Mouse (Mus musculus) heart, embryonic 16.5 days (tissue): ENCODE measurements around the gene Npdc1. TPM values are rescaled to one million over a fixed set of nuclear protein-coding genes. Genes with fewer than 3 reads are reported as not detected.

Experiments
- ATAC-seq: fragments of 200-750 bp; cut with Nextera tagmentation; replicated peaks from 2 replicates; pipeline ENCODE4 v1.8.0; 2017; ENCODE audit warnings: moderate number of reproducible peaks; ENCODE audit not compliant: insufficient read depth, low FRiP score; ENCODE audit errors: extremely low read depth
- H3K27ac ChIP-seq: fragments of 300-500 bp; sonication (generic); 2 replicates; pipeline ENCODE4 v1.5.1; 2014; ENCODE audit warnings: mild to moderate bottlenecking, low read length, control low read depth, moderate library complexity
- H3K27me3 ChIP-seq: fragments of 300-500 bp; sonication (generic); 2 replicates; pipeline ENCODE4 v1.6.1; 2014; ENCODE audit warnings: low read length, mixed read lengths; ENCODE audit not compliant: control insufficient read depth, insufficient read depth
- H3K36me3 ChIP-seq: fragments of 300-500 bp; sonication (generic); 2 replicates; pipeline ENCODE4 v1.6.1; 2014; ENCODE audit not compliant: control insufficient read depth, insufficient read depth
- H3K4me1 ChIP-seq: fragments of 300-500 bp; sonication (generic); 2 replicates; pipeline ENCODE4 v1.6.1; 2014; ENCODE audit warnings: low read length, mixed read lengths; ENCODE audit not compliant: control insufficient read depth, insufficient read depth
- H3K4me2 ChIP-seq: fragments of 300-500 bp; sonication (generic); 2 replicates; pipeline ENCODE4 v1.6.1; 2014; ENCODE audit warnings: low read depth, mild to moderate bottlenecking, control low read depth, low read length
- H3K4me3 ChIP-seq: fragments of 300-500 bp; sonication (generic); 2 replicates; pipeline ENCODE4 v1.5.1; 2014; ENCODE audit warnings: mild to moderate bottlenecking, control low read depth, low read length
- H3K9ac ChIP-seq: fragments of 300-500 bp; sonication (generic); 2 replicates; pipeline ENCODE4 v1.6.1; 2014; ENCODE audit warnings: low read length, control low read depth
- H3K9me3 ChIP-seq: fragments of 300-500 bp; sonication (generic); replicated peaks from 2 replicates; pipeline ENCODE4 v1.6.1; 2016; ENCODE audit warnings: low read length; ENCODE audit not compliant: control insufficient read depth
- WGBS: fragments of 180-500 bp; shearing (Covaris S2); extraction: QIAGEN DNeasy Blood & Tissue Kit; methylation state at CpG from one replicate; pipeline ENCODE4 v1.1.7; 2014; 5-methylcytosine and 5-hydroxymethylcytosine counted together
- microRNA-seq: library from miRNA; unstranded; fragments of <30 nt; microRNA quantifications from one replicate; pipeline ENCODE4, GENCODE M21; 2017
- polyA plus RNA-seq: library from polyadenylated mRNA; unstranded; fragments of >200 nt; fragmentation: Nextera tagmentation; extraction: Ambion mirVana; gene quantifications from 2 replicates; pipeline ENCODE4 v1.2.1, GENCODE M21; 2015

Gene Npdc1
- polyA plus RNA-seq, 1 experiment from 2014 or later = 30.8 TPM

DNA sequence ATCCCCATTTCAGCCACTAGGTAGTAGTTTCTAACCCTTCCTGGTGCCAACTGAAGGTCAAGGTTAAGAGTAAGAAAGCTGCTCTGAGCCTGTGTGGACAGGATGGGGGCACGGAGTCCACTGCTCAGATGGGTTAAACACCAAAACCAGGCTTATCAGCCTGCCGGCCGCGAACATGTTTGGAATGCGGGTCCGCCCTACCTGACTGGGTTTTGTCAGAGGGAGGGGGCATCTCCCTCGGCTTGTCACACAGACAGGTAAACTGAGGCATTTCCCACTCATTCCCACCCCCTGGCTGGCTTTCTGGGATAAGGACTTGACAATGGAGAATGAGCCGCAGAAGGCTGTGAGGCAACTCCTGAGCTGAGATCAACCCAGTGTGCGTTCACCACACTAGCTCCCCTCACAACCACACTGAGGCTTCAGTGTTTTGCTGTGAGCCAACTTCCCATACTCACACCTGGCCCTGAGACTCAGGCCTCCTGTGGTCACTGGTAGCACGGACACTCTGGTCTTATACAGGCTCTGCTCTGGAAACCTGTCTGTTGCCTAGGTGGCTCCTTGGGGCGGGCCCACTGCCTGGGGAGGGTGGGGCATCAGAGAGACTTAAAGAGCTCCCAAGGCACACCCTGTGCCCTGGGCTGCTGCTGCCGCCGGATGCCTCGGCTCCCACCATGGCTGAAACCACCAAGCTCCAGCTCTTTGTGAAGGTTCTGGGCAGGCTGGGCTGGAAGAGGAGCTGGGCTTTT, 57.2 kb downstream of the Npdc1 start, which contains the start of gene Clic3:
Clic3 (plus strand) TSS at position 634 of the 749 bp plus-strand sequence.
- Histone ChIP-seq H3K4me1 (peaks cover 22% of the 10 kb centered on the region), H3K36me3 (no peaks in the 10 kb centered on the region; the same call in 1 of the 2 replicates), H3K9me3 (no peaks in the 10 kb centered on the region), H3K4me2 (no peak within 1 kb of the TSS), H3K9ac (no peak within 1 kb of the TSS), H3K27me3 (no peaks in the 10 kb centered on the region), H3K27ac (no peak within 1 kb of the TSS), H3K4me3 (no peak within 1 kb of the TSS)
- WGBS = 43% methylated on average over 14 of the region's 14 CpGs
- ATAC-seq = no peak

DNA sequence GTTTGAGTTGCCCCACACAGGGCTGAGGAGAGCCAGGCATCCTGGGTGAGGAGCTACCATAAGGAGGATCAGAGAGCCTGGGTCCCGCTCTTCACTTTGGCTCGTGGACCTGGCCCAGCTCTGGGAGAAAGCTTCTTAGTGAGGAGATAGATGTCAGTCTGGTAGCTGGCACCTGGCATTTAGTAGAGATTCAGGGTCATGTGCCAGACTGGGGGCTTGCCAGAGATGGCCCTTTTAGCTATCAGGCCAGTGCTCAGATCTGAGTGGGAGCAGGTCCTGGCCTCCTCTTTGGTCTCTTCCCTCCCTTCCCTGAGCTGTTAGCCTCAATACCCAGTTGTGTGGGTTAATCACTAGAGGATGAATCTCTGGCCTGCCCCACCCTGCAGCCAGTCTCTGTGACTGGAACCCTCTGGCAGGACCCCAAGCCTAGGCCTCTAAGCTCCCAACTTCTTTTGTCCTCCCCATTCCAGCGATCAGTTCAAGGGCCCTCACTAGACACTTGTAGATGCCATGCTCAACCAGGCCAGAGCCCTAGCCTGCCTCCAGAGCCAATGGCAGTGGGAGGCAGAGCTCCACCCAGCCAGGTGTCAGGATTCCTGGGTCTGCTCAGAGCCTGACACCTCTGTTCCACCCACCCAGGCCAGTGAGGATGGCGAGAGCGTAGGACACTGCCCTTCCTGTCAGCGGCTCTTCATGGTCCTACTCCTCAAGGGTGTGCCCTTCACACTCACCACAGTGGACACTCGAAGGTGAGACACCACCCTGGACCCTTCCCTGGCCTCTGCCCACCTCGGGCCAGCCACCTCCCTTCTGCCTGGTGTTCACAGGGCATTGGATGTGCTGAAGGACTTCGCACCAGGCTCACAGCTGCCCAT, 58.1 kb downstream of the Npdc1 start:
- H3K4me1 ChIP-seq = peaks cover 26% of the 10 kb centered on the region
- 70% methylated on average over 9 of the region's 9 CpGs for WGBS
- ATAC-seq = no peak
- H3K4me2 ChIP-seq = no peak overlapping the region
- H3K4me3 ChIP-seq = no peak overlapping the region
- no peaks in the 10 kb centered on the region for H3K27me3 ChIP-seq
- H3K27ac ChIP-seq = no peak overlapping the region
- no peaks in the 10 kb centered on the region; the same call in 1 of the 2 replicates for H3K36me3 ChIP-seq
- no peak overlapping the region for H3K9ac ChIP-seq
- no peaks in the 10 kb centered on the region for H3K9me3 ChIP-seq

DNA sequence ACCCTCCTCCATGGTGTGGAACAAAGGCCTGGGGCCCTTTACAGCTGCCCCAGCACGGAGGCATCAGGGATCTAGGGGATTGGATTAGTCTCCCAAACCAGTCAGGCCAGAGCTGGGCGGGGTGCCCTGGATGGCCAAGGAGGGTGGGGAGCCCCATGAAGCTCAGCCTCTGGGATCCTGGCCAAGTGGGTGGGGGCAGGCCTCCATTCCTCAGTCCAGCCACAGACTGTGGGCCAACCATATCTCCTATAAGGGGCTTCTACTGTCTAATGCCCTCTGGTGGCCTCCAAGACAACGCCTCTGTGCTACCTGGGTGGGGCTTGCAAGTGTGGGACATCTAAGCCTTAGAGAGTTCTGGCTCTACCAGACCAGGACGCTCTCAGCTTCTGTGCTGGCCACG, 59.8 kb downstream of the Npdc1 start:
- Histone ChIP-seq H3K9me3 (no peaks in the 10 kb centered on the region), H3K27me3 (no peaks in the 10 kb centered on the region), H3K4me3 (no peak overlapping the region), H3K27ac (no peak overlapping the region), H3K36me3 (no peaks in the 10 kb centered on the region; the same call in 1 of the 2 replicates), H3K4me1 (peaks cover 26% of the 10 kb centered on the region), H3K9ac (no peak overlapping the region), H3K4me2 (no peak overlapping the region)
- 69% methylated on average over 5 of the region's 5 CpGs for WGBS
- ATAC-seq = no peak

Small RNA genes lying within 50 kb of the gene (microRNA-seq; reads per million reads assigned to microRNA genes)
- not detected for gene Mir3087

Other genes with a start within 250 kb of the Npdc1 start
- gene Nrarp, start 218.6 kb upstream of the Npdc1 start, polyA plus RNA-seq = 16.2 and 18.1 TPM in 2 replicates
- 8.5 and 10.0 TPM in 2 replicates for gene Tor4a, start 202.5 kb upstream of the Npdc1 start, polyA plus RNA-seq
- 79.1 and 81.9 TPM in 2 replicates for gene Nelfb, start 187.9 kb upstream of the Npdc1 start, polyA plus RNA-seq
- not detected in 2 replicates for gene Stpg3, start 184.7 kb upstream of the Npdc1 start, polyA plus RNA-seq
- gene Fam166a, start 180.6 kb upstream of the Npdc1 start, polyA plus RNA-seq = 1.1 TPM in 1 of 2 replicates, not detected in the other
- 474 and 482 TPM in 2 replicates for gene Tubb4b, start 174.6 kb upstream of the Npdc1 start, polyA plus RNA-seq
- gene Slc34a3, start 165.0 kb upstream of the Npdc1 start, polyA plus RNA-seq = not detected in 2 replicates
- not detected in 2 replicates for gene Rnf224, start 162.6 kb upstream of the Npdc1 start, polyA plus RNA-seq
- 3.7 and 5.2 TPM in 2 replicates for gene Rnf208, start 157.1 kb upstream of the Npdc1 start, polyA plus RNA-seq
- gene Cysrt1, start 156.9 kb upstream of the Npdc1 start, polyA plus RNA-seq = 0.17 TPM in 1 of 2 replicates, not detected in the other
- 2.2 and 3.1 TPM in 2 replicates for gene AL732309.1, start 152.5 kb upstream of the Npdc1 start, polyA plus RNA-seq
- 15.1 and 16.4 TPM in 2 replicates for gene Tmem203, start 143.9 kb upstream of the Npdc1 start, polyA plus RNA-seq
- 4.3 and 5.9 TPM in 2 replicates for gene Tprn, start 136.7 kb upstream of the Npdc1 start, polyA plus RNA-seq
- gene Ssna1, start 126.9 kb upstream of the Npdc1 start, polyA plus RNA-seq = 154 and 157 TPM in 2 replicates
- gene Anapc2, start 126.9 kb upstream of the Npdc1 start, polyA plus RNA-seq = 80.5 and 86.6 TPM in 2 replicates
- not detected in 2 replicates for gene Tmem210, start 111.2 kb upstream of the Npdc1 start, polyA plus RNA-seq
- gene Lrrc26, start 109.4 kb upstream of the Npdc1 start, polyA plus RNA-seq = 0.89 and 1.2 TPM in 2 replicates
- gene Grin1, start 80.2 kb upstream of the Npdc1 start, polyA plus RNA-seq = 0.14 TPM in 1 of 2 replicates, not detected in the other
- gene Man1b1, start 67.0 kb upstream of the Npdc1 start, polyA plus RNA-seq = 24.7 and 28.4 TPM in 2 replicates
- 10.3 and 10.6 TPM in 2 replicates for gene Dpp7, start 43.0 kb upstream of the Npdc1 start, polyA plus RNA-seq
- gene Uap1l1, start 33.7 kb upstream of the Npdc1 start, polyA plus RNA-seq = 18.8 and 19.3 TPM in 2 replicates
- 21.1 and 22.5 TPM in 2 replicates for gene Sapcd2, start 27.0 kb upstream of the Npdc1 start, polyA plus RNA-seq
- gene Entpd2, start 3.5 kb upstream of the Npdc1 start, polyA plus RNA-seq = 3.4 and 4.0 TPM in 2 replicates
- gene Fut7, start 23.9 kb downstream of the Npdc1 start, polyA plus RNA-seq = 0.35 and 0.46 TPM in 2 replicates
- 5.4 and 5.8 TPM in 2 replicates for gene Abca2, start 29.4 kb downstream of the Npdc1 start, polyA plus RNA-seq
- 8.0 and 17.9 TPM in 2 replicates for gene Clic3, start 57.5 kb downstream of the Npdc1 start, polyA plus RNA-seq
- 37.6 and 40.4 TPM in 2 replicates for gene Paxx, start 61.7 kb downstream of the Npdc1 start, polyA plus RNA-seq
- 192 and 202 TPM in 2 replicates for gene Ptgds, start 70.7 kb downstream of the Npdc1 start, polyA plus RNA-seq
- gene Lcn12, start 94.6 kb downstream of the Npdc1 start, polyA plus RNA-seq = not detected in 2 replicates
- 92.1 and 97.8 TPM in 2 replicates for gene Fbxw5, start 101.4 kb downstream of the Npdc1 start, polyA plus RNA-seq
- gene C8g, start 102.4 kb downstream of the Npdc1 start, polyA plus RNA-seq = 3.9 and 4.3 TPM in 2 replicates
- 27.0 and 27.3 TPM in 2 replicates for gene Traf2, start 147.6 kb downstream of the Npdc1 start, polyA plus RNA-seq
- gene Edf1, start 158.5 kb downstream of the Npdc1 start, polyA plus RNA-seq = 288 and 303 TPM in 2 replicates
- gene Mamdc4, start 175.5 kb downstream of the Npdc1 start, polyA plus RNA-seq = 2.7 and 19.0 TPM in 2 replicates
- 180 and 190 TPM in 2 replicates for gene Phpt1, start 175.9 kb downstream of the Npdc1 start, polyA plus RNA-seq
- 0.05 and 0.10 TPM in 2 replicates for gene Ajm1, start 182.4 kb downstream of the Npdc1 start, polyA plus RNA-seq
- 42.7 and 48.9 TPM in 2 replicates for gene Rabl6, start 209.2 kb downstream of the Npdc1 start, polyA plus RNA-seq
- 0.07 and 0.11 TPM in 2 replicates for gene Ccdc183, start 218.3 kb downstream of the Npdc1 start, polyA plus RNA-seq
- 20.0 and 25.6 TPM in 2 replicates for gene Tmem141, start 222.7 kb downstream of the Npdc1 start, polyA plus RNA-seq
- gene Fcna, start 228.7 kb downstream of the Npdc1 start, polyA plus RNA-seq = 3.6 and 6.3 TPM in 2 replicates